Mouse (Mus musculus): Measurements from ENCODE around the gene Agfg2.

DNA sequence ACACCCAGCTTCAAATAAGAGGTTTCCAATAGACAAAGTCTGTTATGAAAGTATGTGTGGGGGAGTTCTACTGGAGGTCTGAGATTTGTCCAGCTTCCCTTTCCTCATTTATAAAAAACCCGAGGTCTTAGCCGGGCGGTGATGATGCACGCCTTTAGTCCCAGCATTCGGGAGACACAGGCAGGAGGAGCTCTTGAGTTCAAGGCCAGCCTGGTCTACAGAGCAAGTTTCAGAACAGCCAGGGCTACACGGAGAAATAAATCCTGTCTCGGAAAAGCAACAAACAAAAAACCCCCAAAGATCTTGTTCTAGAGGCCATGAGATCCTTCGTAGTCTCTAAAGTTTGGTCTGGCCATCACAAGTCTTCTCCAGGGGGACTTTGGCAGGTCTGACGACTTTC is 56.5 kb downstream of the Agfg2 start:
- TF ChIP-seq CTCF (IDR thresholded peaks at IDR 0.05; ENCODE audit: insufficient read depth, low read depth, low read length) (no peak), POLR2A (IDR thresholded peaks at IDR 0.05; ENCODE audit: insufficient read depth, low read depth, low read length) (no peak)
